Mouse (Mus musculus) bone marrow macrophage, adult 2 months (primary cell): ENCODE measurements around the gene Dbx1.

Experiments used
- CTCF ChIP-seq: IDR thresholded peaks from 2 replicates; pipeline ENCODE4 v1.5.1; 2012; ENCODE audit warnings: low read depth, mild to moderate bottlenecking, low read length, moderate library complexity
- POLR2A ChIP-seq: IDR thresholded peaks from 2 replicates; pipeline ENCODE4 v1.6.1; 2012; ENCODE audit warnings: mild to moderate bottlenecking, low read depth, low read length, borderline replicate concordance

DNA sequence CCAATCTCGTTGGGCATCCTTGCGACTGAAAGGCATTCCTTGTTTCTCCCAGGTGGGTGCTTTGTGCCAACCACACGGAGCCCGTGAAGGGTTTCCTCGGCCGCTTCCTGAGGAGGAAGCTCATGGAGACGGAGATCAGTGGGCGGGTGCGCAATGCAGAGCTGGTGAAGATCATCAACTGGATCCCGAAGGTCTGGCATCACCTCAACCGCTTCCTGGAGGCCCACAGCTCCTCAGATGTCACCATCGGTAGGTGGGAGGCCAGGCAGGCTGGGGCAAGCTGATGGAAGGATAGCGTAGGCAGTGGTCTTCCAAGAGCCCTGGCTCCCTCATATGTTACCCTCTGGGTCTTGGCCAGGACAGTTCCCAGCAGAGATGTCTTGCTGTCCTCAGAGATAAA lies 38.4 kb downstream of the Dbx1 start:
- TF ChIP-seq CTCF (no peak), POLR2A (no peak)
